Mouse (Mus musculus) CH12.LX (cell line): ENCODE measurements around the gene Fgfr2. TPM values are rescaled to one million over a fixed set of nuclear protein-coding genes. Genes with fewer than 3 reads are reported as not detected.

Source experiments
- DNase-seq: peaks from one replicate; pipeline ENCODE4 v3.0.0-alpha.2; 2013; ENCODE audit errors: extremely low read depth
- H3K27ac ChIP-seq: 2 replicates; pipeline ENCODE4 v1.5.1; 2012; ENCODE audit warnings: low read depth, mild to moderate bottlenecking, control low read depth, moderate library complexity; ENCODE audit not compliant: insufficient read depth
- H3K27me3 ChIP-seq: replicated peaks from 2 replicates; pipeline ENCODE3; 2012; ENCODE audit warnings: inconsistent platforms
- H3K36me3 ChIP-seq, 2 experiments: replicated peaks in 1 of 2; 2 replicates each; pipeline versions ENCODE3 to v1.6.1; 2012; ENCODE audit warnings: inconsistent platforms in 1 of 2, low read length in 1 of 2, mild to moderate bottlenecking in 1 of 2, mixed read lengths in 1 of 2, moderate library complexity in 1 of 2; ENCODE audit not compliant: control insufficient read depth in 1 of 2, insufficient read depth in 1 of 2
- H3K4me1 ChIP-seq, 2 experiments: 2 replicates each; pipeline ENCODE4 v1.6.1; 2012; ENCODE audit warnings: inconsistent platforms in 1 of 2, moderate library complexity in 1 of 2; ENCODE audit not compliant: insufficient read depth in 2 of 2, control insufficient read depth in 1 of 2
- H3K4me2 ChIP-seq: 2 replicates; pipeline ENCODE4 v1.6.1; 2012; ENCODE audit warnings: low read depth, mild to moderate bottlenecking, control low read depth; ENCODE audit not compliant: poor library complexity, insufficient read depth, severe bottlenecking
- H3K4me3 ChIP-seq, 3 experiments: fragments of 150-350 bp in 1 of 3; sonication (generic) in 1 of 3; replicated peaks in 1 of 3; 2 replicates each; pipeline versions ENCODE3 to v1.5.1; 2011 to 2012; ENCODE audit warnings: low read depth in 2 of 3, low read length in 2 of 3, mild to moderate bottlenecking in 2 of 3, moderate library complexity in 2 of 3, control low read depth in 1 of 3, improper control_type of control experiment in 1 of 3, inconsistent platforms in 1 of 3, mixed read lengths in 1 of 3; ENCODE audit not compliant: poor library complexity in 1 of 3
- H3K79me2 ChIP-seq: replicated peaks from 2 replicates; pipeline ENCODE4 v1.6.1; 2012; ENCODE audit warnings: mild to moderate bottlenecking, moderate library complexity; ENCODE audit not compliant: control insufficient read depth, poor library complexity, insufficient read depth, severe bottlenecking; ENCODE audit errors: extremely low read depth
- H3K9ac ChIP-seq: 2 replicates; pipeline ENCODE4 v1.6.1; 2012; ENCODE audit warnings: low read depth, mild to moderate bottlenecking, control low read depth, moderate library complexity; ENCODE audit not compliant: insufficient read depth
- H3K9me3 ChIP-seq: replicated peaks from 2 replicates; pipeline ENCODE3; 2012; ENCODE audit warnings: low read length, inconsistent platforms, mixed read lengths
- CTCF ChIP-seq, 2 experiments: IDR thresholded peaks in 1 of 2; conservative IDR thresholded peaks in 1 of 2; 2 replicates each; pipeline ENCODE4 v1.5.1; 2011 to 2012; ENCODE audit warnings: low read depth in 2 of 2, low read length in 2 of 2, improper control_type of control experiment in 1 of 2, inconsistent platforms in 1 of 2, mild to moderate bottlenecking in 1 of 2, moderate library complexity in 1 of 2
- EP300 ChIP-seq: IDR thresholded peaks from 2 replicates; pipeline ENCODE4 v1.6.1; 2011; ENCODE audit warnings: low read length, improper control_type of control experiment
- ETS1 ChIP-seq: conservative IDR thresholded peaks from 2 replicates; pipeline ENCODE4 v1.6.1; 2012; ENCODE audit warnings: low read depth, mild to moderate bottlenecking, inconsistent platforms, low read length, improper control_type of control experiment, moderate library complexity
- IRF4 ChIP-seq: IDR thresholded peaks from 2 replicates; pipeline ENCODE4 v1.6.1; 2014; ENCODE audit warnings: low read depth, mild to moderate bottlenecking, inconsistent platforms, low read length, improper control_type of control experiment
- KAT2A ChIP-seq: IDR thresholded peaks from 2 replicates; pipeline ENCODE4 v1.6.1; 2012; ENCODE audit warnings: low read length, improper control_type of control experiment, inconsistent platforms; ENCODE audit not compliant: insufficient replicate concordance
- MAFK ChIP-seq: IDR thresholded peaks from 2 replicates; pipeline ENCODE4 v1.6.1; 2011; ENCODE audit warnings: low read length, improper control_type of control experiment; ENCODE audit not compliant: insufficient replicate concordance
- MAX ChIP-seq: IDR thresholded peaks from 2 replicates; pipeline ENCODE4 v1.6.1; 2011; ENCODE audit warnings: low read length, improper control_type of control experiment
- MEF2A ChIP-seq: IDR thresholded peaks from 2 replicates; pipeline ENCODE4 v1.6.1; 2014; ENCODE audit warnings: low read depth, mild to moderate bottlenecking, inconsistent platforms, low read length, improper control_type of control experiment, borderline replicate concordance
- MXI1 ChIP-seq: IDR thresholded peaks from 2 replicates; pipeline ENCODE4 v1.6.1; 2011; ENCODE audit warnings: mild to moderate bottlenecking, low read depth, low read length, improper control_type of control experiment
- NELFE ChIP-seq: IDR thresholded peaks from 2 replicates; pipeline ENCODE4 v1.6.1; 2011; ENCODE audit warnings: low read depth, low read length, improper control_type of control experiment
- NRF1 ChIP-seq: IDR thresholded peaks from 2 replicates; pipeline ENCODE4 v1.6.1; 2014; ENCODE audit warnings: low read depth, mild to moderate bottlenecking, inconsistent platforms, low read length, improper control_type of control experiment, moderate library complexity
- PAX5 ChIP-seq: IDR thresholded peaks from 2 replicates; pipeline ENCODE4 v1.6.1; 2012; ENCODE audit warnings: low read length, inconsistent platforms, mixed read lengths
- POLR2AphosphoS2 ChIP-seq: IDR thresholded peaks from 2 replicates; pipeline ENCODE4 v1.6.1; 2011; ENCODE audit warnings: low read depth, low read length, improper control_type of control experiment
- RAD21 ChIP-seq: IDR thresholded peaks from 2 replicates; pipeline ENCODE4 v1.6.1; 2011; ENCODE audit warnings: low read depth, mild to moderate bottlenecking, low read length, improper control_type of control experiment, moderate library complexity
- SIN3A ChIP-seq: IDR thresholded peaks from 2 replicates; pipeline ENCODE4 v1.6.1; 2012; ENCODE audit warnings: low read length, improper control_type of control experiment, inconsistent platforms
- UBTF ChIP-seq: IDR thresholded peaks from 2 replicates; pipeline ENCODE4 v1.6.1; 2012; ENCODE audit warnings: low read depth, mild to moderate bottlenecking, inconsistent platforms, low read length, improper control_type of control experiment, moderate library complexity
- USF1 ChIP-seq: IDR thresholded peaks from 2 replicates; pipeline ENCODE4 v1.6.1; 2014; ENCODE audit warnings: low read depth, mild to moderate bottlenecking, inconsistent platforms, low read length, improper control_type of control experiment
- USF2 ChIP-seq: conservative IDR thresholded peaks from 2 replicates; pipeline ENCODE4 v1.6.1; 2011; ENCODE audit warnings: low read depth, low read length, improper control_type of control experiment
- ZMIZ1 ChIP-seq: IDR thresholded peaks from 2 replicates; pipeline ENCODE4 v1.6.1; 2012; ENCODE audit warnings: low read depth, mild to moderate bottlenecking, inconsistent platforms, low read length, improper control_type of control experiment
- ZNF384 ChIP-seq: IDR thresholded peaks from 2 replicates; pipeline ENCODE4 v1.6.1; 2012; ENCODE audit warnings: low read depth, low read length, improper control_type of control experiment, inconsistent platforms
- dilution Hi-C: fragments of 300-500 bp; cut with MboI; formaldehyde crosslinking; loops from 2 replicates; pipeline ENCODE4 v1.14.3; 2020; ENCODE audit warnings: low sequenced_read_pairs; ENCODE audit not compliant: extremely low pct_unique_long_range_greater_than_20kb, extremely low pct_ligation_motif_present
- in situ Hi-C: fragments of 300-500 bp; cut with MboI; formaldehyde crosslinking; loops from 3 replicates; pipeline ENCODE4 v1.14.3; 2019; ENCODE audit warnings: low sequenced_read_pairs, low pct_ligation_motif_present, low pct_unique_long_range_greater_than_20kb, mixed read lengths
- polyA plus RNA-seq: library from polyadenylated mRNA; unstranded; fragments of >175 nt; gene quantifications from 2 replicates; pipeline ENCODE4 v1.2.1, GENCODE M21; 2012; ENCODE audit warnings: low read depth; ENCODE audit not compliant: insufficient read length
- total RNA-seq, 2 experiments: library from RNA; depleted of rRNA; stranded (reverse); fragments of 300-350 nt in 1 of 2; fragments of >200 nt in 1 of 2; gene quantifications; 2 replicates each; pipeline ENCODE4 v1.2.3; 2012 to 2014

Gene Fgfr2
- total and polyA plus RNA-seq, 3 experiments: not detected

DNA sequence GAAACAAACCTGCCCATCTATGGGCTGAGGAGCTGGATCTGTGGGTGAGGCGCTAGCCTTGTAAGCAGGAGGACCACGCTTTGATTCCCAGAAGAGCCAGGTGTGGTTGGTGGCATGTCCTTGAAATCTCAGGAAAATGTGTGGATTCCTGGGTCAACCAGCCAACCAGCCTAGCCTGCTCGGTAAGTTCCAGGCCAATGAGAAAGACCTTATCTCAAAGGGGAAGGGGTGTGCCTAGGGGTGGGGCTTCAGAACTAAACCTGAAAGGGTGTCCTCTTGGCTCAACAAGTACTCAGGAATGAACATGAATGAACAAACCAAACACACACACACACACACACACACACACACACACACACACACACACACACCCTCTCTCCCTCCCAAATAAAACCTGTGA, 81.4 kb downstream of the Fgfr2 start:
- Histone ChIP-seq H3K27me3 (peaks cover 82% of the 10 kb centered on the region), H3K4me3 (no peak overlapping the region), H3K79me2 (no peaks in the 10 kb centered on the region), H3K4me1 (no peaks in the 10 kb centered on the region), H3K27ac (no peak overlapping the region), H3K9ac (no peak overlapping the region), H3K9me3 (no peaks in the 10 kb centered on the region), H3K36me3 (no peaks in the 10 kb centered on the region), H3K4me2 (no peak overlapping the region)
- no peak for TF ChIP-seq MXI1
- TF ChIP-seq RAD21: no peak
- TF ChIP-seq KAT2A: no peak
- TF ChIP-seq ZMIZ1: no peak
- no peak for TF ChIP-seq PAX5
- TF ChIP-seq EP300: no peak
- no peak for TF ChIP-seq IRF4
- TF ChIP-seq POLR2AphosphoS2: no peak
- no peak for TF ChIP-seq MAFK
- no peak for TF ChIP-seq NELFE
- TF ChIP-seq UBTF: no peak
- TF ChIP-seq USF2: no peak
- TF ChIP-seq USF1: no peak
- no peak for TF ChIP-seq ETS1
- TF ChIP-seq MEF2A: no peak
- no peak for TF ChIP-seq SIN3A
- no peak for TF ChIP-seq NRF1
- dilution Hi-C loops (no loop called here), in situ Hi-C loops (loop anchor here (25.0 kb wide), 1 partner anchor 571 kb away; the partner anchor contains the start of gene Tex36)
- DNase-seq: no peak

DNA sequence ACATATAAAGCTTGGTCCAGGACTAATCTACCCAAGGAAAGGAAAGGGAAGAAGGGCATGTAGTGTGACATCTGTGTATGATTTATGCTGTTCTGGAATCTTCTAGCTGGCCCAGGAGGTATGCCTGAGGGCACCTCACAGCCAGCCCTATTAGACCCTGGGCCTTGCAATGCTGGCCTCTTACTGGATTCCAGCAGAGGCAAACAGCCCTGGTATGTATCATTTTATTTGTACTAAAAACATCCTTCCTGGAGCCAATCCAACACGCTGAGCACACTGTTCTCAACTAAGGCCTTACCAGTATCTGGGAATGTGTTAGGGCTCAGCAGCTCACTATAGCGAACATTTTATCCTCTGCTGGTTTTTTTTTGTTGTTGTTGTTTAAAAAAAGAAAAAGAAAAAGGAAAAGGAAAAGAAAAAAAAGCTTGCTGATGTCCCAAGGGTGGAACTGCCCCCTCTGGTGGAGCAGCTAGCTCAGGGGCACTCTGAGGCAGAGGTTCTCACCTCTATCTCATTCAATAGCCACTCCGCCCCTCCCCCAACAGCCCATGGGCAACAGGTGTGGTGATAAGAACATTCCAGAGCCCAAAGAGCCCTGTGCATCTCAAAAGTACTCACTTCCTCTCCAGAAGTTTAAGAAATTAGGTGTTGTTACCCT, 82.3 kb downstream of the Fgfr2 start:
- Histone ChIP-seq H3K27ac (no peak overlapping the region), H3K36me3 (no peaks in the 10 kb centered on the region), H3K4me2 (no peak overlapping the region), H3K9me3 (no peaks in the 10 kb centered on the region), H3K4me1 (no peaks in the 10 kb centered on the region), H3K27me3 (peaks cover 83% of the 10 kb centered on the region), H3K4me3 (no peak overlapping the region), H3K9ac (no peak overlapping the region), H3K79me2 (no peaks in the 10 kb centered on the region)
- no peak for TF ChIP-seq ETS1
- TF ChIP-seq MAX: no peak
- no peak for TF ChIP-seq USF1
- 0 out of 2 replicates have a peak, but pooled peaks have one; percentile 5 for TF ChIP-seq ZNF384
- TF ChIP-seq CTCF (conservative IDR thresholded peaks at IDR 0.05 in 1 of 2, IDR thresholded peaks at IDR 0.05 in 1 of 2; ENCODE audit: low read depth in 2 of 2, low read length in 2 of 2): peak in 1 of 2 experiments; percentile 15; a peak in 1 of 4 replicates
- TF ChIP-seq RAD21: no peak
- DNase-seq: no peak
- in situ Hi-C loops: loop anchor here (25.0 kb wide), 1 partner anchor 571 kb away; the partner anchor contains the start of gene Tex36
- dilution Hi-C loops: no loop called here
